Mouse (Mus musculus) brain, embryonic 14.5 days (tissue): Measurements from ENCODE around the gene Spo11. TPM values are rescaled to one million over a fixed set of nuclear protein-coding genes. Genes with fewer than 3 reads are reported as not detected.

ENCODE experiments used
- DNase-seq: peaks from one replicate; pipeline ENCODE4 v3.0.0-alpha.2; 2011; ENCODE audit warnings: low read depth
- CTCF ChIP-seq: fragments of 200-500 bp; IDR thresholded peaks from 2 replicates; pipeline ENCODE4 v1.5.1; 2012; ENCODE audit warnings: inconsistent platforms, mild to moderate bottlenecking, moderate library complexity, borderline replicate concordance; ENCODE audit not compliant: insufficient read depth, insufficient read length; ENCODE audit errors: extremely low read depth
- POLR2A ChIP-seq: fragments of 200-500 bp; IDR thresholded peaks from 2 replicates; pipeline ENCODE4 v1.6.1; 2012; ENCODE audit warnings: mild to moderate bottlenecking, inconsistent platforms, borderline replicate concordance; ENCODE audit not compliant: poor library complexity, insufficient read depth, insufficient read length, severe bottlenecking; ENCODE audit errors: extremely low read depth
- polyA plus RNA-seq: library from polyadenylated mRNA; depleted of rRNA; stranded (reverse); fragments of >200 nt; gene quantifications from 2 replicates; pipeline ENCODE4 v1.2.3, GENCODE M21; 2012

The Spo11 gene
- polyA plus RNA-seq, 1 experiment, result 1.6 TPM

DNA sequence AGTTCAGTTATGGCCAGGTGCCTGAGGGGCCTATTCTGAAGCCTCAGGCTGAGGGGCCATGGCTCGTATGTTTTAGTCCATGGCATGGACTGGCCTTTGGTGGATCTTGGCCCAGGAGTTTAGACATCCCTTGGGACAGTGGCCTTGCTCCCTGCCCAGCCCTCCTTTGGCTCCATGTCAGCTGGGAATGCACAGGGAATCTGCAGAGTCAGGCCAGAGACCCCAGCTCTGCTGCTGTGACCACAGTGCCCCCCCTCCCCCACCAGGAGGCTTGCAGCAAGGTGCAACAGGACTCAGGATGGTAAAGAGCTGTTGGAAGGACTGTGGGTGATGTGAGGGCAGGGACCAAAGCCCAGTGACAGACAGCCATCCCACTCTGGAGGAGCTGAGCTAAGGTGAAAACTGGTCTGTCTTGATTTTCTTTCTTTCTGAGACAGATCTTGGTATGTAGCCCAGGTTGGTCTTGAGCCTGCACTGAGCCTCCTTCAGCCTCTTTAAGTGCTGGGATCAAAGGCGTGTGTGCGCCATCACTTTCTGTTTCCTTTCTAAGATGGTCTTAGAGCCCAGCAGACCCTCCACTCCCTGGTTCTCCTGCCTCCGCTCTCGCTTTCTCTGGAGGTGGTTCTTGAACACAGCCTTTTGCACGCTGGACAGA lies 49.8 kb downstream of the Spo11 start:
- DNase-seq, result no peak
- TF ChIP-seq POLR2A (no peak), CTCF (no peak)

DNA sequence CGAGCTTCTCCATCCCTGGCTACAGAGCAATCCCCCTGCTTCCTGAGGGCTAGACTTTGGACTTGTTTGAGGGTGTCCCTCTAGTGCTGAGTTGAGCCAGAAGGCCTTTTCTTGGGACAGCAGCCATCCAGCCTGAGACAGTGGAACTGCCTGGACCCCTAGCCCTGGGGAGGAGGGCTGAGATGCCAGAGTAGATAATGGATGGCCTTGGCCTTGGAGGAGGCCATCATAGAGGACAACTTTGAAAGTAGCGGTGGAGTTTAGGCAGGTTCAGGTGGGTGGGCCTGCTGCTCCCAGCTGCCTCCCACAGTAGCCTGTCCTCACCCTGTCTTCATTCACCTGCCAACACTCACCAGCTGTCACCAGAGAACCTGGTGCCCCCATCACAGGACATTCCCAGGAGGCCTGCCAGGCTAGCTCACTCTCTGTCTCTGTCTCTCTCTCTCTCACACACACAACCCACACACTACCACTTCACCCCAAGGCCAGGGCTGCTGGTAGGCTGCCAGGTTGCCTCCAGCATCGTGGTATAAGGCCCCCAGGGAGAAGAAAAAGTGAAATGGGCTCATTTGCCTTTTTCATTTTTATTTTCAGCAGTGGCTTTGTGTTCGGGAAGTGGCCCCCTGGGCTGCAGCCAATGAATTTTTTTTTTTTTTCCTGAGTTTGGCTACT lies 50.5 kb downstream of the Spo11 start:
- TF ChIP-seq CTCF, result no peak
- no peak for TF ChIP-seq POLR2A
- DNase-seq, result peak; percentile 15

DNA sequence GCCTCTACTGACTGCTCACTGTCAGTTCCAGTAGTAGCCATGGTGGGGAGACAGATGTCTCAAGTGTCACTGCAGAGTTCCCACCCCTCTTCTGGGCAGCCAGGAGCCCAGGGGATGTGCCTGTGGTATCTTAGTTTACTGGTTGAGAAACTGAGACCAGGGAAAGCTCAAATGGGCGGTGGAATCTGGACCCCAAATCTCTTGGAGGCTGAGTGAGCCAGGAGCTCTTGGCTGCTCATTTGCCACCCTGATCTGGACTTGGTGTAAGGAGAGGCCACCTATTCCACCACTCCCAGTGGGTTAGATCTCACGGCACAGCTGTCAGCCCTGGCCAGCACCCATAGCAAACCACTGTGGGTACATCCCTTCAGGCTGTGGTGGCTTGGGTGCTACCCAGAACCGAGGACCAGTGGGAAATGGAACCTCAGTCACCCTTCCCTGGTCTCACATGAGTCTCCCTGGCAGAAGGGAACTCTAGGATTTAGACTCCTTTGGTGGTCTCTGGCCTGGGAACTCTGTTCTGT lies 51.1 kb downstream of the Spo11 start:
- no peak for DNase-seq
- TF ChIP-seq POLR2A (no peak), CTCF (no peak)

DNA sequence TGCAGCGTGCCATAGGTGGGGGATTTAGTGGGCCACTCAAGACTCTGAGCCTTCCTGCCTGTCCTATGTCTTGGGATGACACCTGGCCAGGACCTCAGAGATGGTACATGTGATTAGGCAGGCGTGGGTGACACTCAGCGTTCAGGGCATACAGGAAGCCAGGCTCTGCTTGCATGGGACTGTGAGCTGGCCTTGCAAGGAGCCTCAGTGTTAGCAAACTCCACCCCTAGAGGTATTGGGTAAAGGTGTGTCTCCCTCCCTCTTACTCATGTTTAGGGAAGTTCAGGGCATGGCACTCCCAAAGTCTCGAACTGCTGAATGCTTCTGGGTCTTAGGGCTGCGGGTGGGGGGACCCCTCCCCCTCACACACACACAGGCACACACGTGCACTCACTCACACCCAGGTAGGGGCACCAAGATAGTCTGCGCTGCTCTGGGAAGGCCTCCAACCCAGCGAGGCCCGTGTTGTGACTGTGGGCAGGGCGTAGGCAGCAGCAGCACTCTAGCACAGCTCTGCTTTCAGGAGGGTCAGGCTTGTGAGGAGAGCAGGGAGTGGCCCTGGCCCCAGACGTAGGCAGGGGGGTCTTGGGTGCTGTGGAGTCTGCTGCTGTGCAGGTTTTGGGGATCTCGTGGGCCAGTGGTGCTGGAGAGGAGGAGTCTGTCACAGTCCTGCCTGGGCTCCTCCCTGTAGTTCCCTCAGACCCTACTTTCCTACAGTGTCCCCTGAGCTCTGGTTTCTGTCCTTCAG lies 53.3 kb downstream of the Spo11 start:
- no peak for DNase-seq
- TF ChIP-seq CTCF (no peak), POLR2A (no peak)

DNA sequence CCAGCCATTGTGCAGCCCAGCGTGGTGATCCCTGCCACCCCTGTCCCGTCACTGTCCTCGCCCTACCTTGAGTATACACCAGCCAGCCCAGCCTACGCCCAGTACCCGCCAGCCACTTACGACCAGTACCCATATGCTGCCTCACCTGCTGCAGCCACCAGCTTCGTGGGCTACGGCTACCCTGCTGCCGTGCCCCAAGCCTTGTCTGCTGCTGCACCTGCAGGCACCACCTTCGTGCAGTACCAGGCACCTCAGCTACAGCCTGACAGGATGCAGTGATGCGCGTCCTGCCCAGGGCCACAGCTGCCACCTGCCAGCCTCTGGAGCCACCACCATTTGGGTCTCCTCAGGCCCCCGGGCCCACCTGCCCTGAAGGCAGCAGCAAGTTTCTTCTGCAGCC lies 56.0 kb downstream of the Spo11 start:
- DNase-seq, result no peak
- TF ChIP-seq POLR2A (no peak), CTCF (no peak)

DNA sequence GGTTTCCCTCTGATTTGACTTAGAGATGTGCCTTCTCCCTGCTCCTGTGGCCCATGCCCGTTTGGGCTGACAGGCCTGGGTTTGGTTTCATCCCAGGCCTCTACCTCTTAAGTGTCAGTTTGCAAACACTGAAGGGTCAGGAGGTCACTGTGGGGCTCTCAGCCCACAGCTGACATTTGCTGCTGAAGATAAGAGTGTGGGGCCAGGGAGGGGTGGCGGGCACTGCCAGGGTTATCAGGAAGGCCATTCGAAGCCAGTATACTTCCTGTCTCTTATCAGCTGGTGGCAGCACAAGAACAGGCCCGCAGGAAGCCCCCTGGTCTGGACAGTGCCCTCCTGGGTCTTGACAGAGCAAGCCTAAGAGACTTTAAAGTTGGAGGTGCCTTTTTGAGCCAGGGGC lies 57.5 kb downstream of the Spo11 start:
- no peak for TF ChIP-seq CTCF
- no peak for TF ChIP-seq POLR2A
- no peak for DNase-seq

DNA sequence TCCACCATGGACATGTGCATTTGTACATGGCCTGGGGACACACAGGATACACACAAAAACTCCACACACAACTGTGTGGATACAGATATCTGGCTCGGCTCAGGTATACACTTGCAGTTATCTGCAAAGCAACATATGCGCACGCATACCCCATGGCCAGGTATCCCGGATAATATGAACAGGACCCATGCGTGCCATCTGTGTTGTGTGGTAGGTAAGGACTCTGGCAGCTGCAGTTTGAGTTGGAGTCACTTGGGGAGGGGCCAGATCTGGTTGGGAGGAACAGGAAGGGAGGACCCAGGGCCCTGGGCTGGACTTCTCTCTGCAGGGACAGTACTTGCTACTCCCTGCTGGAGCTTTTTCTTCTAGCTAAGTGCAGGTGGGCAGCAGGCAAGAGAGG lies 58.2 kb downstream of the Spo11 start:
- no peak for TF ChIP-seq POLR2A
- no peak for TF ChIP-seq CTCF
- no peak for DNase-seq

DNA sequence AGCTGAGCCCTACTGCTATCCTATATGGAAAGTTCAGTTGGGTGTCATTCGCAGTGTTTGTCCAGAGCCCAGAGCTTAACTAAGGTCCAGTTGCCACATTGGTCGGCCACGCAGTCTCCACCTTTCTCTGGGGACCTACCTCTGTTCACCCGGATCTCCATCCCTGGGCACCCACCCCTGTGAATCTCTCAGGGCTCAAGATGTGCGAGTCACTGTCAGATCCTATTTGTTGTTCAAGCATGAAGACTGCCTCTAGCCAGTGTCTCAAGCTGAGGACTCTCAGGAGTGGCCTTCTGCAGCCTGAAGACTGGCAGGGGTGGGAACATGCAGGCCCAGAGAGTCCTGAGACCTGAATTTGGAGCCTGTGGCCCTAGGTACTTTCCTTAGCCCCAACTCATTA lies 58.6 kb downstream of the Spo11 start:
- no peak for DNase-seq
- TF ChIP-seq POLR2A (no peak), CTCF (no peak)

DNA sequence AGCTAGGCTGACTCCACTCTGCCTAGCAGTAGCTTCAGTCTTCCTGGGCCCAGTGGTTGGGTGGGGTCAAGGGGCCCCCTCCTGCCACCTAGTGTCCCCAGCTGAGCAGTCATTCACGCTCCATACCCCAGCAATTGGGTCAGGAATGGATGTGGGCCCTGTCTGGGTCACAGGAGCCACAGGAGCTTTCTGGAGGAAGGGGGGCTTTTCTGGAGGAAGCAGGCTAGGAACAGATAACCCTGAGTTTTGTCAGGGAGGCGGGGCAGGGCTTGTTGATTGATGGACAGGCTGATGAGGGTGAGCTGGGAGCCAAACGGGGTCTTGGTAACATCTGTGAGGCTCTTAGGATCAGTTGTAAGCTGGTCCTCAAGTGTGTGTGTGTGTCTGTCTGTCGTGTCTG lies 59.1 kb downstream of the Spo11 start:
- DNase-seq, result no peak
- TF ChIP-seq POLR2A (no peak), CTCF (no peak)

DNA sequence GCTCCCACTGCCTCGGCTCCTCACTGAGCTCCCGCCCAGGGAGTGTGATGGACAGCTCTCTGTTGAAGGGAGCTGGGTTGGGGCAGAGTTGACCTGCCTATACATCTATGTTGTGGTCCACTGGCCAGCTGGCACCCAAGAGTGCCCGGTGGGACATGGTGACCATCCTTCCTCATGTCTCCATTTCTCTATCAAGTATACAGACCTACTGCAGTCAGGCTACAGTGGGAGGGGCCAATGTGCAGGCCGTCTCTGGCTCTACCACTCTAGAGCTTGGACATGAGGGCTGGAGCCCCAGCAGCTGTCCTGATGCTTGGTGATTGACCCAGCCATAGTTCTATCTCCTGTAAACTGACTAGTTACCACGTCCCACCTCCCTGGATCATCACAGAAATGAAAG lies 59.8 kb downstream of the Spo11 start:
- no peak for DNase-seq
- no peak for TF ChIP-seq POLR2A
- TF ChIP-seq CTCF, result no peak

DNA sequence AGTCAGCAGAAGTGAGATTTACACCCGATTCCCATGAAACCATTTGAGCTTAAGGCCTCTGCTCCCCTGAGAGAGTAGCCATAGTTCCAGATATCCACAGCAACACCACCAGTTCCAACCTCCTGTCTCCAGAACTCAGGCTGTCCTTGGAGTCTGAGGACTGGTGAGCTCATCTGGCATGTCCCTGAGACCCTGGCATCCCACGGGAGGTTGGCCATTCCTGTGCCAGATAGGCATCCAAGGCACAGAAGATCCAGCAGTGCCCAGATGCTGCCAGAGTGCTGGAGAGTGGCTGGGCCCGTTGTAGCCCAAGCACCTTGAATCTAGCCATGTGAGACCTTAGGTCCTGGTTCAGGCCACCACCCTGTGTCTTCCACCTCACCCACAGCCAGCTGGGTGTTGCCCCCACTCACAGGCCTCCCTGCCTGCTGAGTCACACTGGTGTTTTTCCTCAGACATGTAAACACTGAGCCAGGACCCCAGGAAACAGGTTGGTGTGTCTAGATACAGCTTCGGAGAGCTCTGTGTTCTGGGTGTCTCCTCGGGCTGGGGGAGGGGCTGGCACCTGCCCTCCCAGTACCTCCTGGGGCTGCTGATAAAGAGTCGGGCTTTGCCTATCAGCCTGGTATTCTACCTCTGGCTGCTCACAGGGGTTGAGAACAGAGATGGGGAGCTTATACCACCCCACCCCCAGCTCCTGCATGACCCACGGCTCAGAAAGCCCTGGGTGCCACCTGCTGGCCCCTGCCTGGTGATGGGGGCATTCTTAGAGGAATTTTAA lies 60.5 kb downstream of the Spo11 start:
- DNase-seq, result no peak
- no peak for TF ChIP-seq CTCF
- no peak for TF ChIP-seq POLR2A

DNA sequence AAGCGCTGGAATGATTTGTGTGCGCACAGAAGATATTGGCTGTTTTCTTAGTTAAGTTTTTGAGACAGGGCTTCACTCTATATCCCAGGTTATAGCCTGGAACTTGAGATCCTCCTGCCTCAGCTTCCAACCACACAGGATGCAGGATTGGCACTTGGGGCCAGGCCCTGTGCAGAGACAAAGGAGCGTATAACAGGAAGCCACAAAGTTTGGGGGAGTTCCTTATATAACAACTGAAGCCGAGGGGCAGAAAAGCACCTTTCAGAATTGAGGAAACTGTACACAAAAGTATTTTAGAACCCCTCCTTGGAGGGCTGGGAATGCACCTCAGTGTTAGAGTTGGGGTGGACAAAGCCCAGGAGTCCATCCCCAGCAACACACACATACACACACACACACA lies 61.5 kb downstream of the Spo11 start:
- TF ChIP-seq CTCF (no peak), POLR2A (no peak)
- DNase-seq, result no peak

DNA sequence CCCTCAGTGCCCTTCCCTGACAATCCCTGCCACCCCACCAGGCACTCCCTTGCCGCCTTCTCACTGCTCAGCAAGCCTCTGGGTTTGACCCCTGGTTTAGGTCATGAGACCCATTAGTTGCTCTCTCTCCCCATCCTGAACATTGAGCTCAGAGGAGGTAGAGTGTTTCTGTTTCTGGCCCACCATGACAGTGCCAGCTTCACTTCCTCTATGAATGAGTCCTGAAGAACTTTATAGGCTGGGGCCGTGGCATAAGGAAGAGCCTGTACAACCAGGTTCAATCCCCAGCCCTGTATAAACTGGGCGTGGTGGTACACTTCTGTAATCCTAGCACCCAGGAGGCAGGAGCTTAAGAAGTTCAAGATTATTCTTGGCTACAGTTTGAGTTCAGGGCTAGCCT lies 63.3 kb downstream of the Spo11 start:
- no peak for TF ChIP-seq POLR2A
- TF ChIP-seq CTCF, result no peak
- no peak for DNase-seq
